Mouse (Mus musculus): ENCODE results near the gene Gpr19.

DNA sequence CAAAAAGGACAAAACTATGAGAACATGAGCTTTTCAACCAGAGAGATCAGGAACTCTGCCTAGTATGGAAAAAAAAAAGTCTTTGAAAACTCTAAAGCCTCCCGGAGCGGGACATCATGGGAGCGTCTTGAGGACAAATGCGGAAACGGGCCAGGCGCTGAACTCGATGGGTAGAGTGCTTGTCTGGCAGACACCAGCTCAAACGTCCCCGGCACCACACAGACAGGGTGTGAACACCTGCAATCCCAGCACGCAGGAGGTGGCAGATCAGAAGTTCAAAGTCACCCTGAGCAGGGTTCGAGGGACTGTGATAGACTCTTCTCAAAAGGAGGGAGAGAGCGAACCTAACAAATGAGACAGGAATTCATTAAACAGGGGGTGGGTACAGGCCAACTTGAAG lies 37.0 kb downstream of the Gpr19 start:
- TF ChIP-seq CTCF (IDR thresholded peaks at IDR 0.05) (no peak), EP300 (IDR thresholded peaks at IDR 0.05) (no peak)
